Mouse (Mus musculus): ENCODE data around the gene Mogs.
A peak's percentile ranks its signal among the peaks of the same experiment; 100 is the strongest.
"Not testable (repeated sequence)": the region's sequence is repeated elsewhere in the genome, so short reads cannot be mapped to it uniquely, and the experiment has no call there.

The Mogs gene

GRCm38 (mm10) chr6:83155552-83156238, 40.4 kb downstream of the Mogs start:
- DNase-seq: no peak

- peak in 1 of 2 experiments; percentile 45 for DNase-seq
Observed at GRCm38 (mm10) chr6:83156259-83156684, 41.0 kb downstream of the Mogs start, which contains the start of the genes Wdr54 and 1700003E16Rik. Wdr54 (minus strand) TSS chr6:83156397. 1700003E16Rik (plus strand) TSS chr6:83156404.

- DNase-seq: not testable (repeated sequence)
Observed at GRCm38 (mm10) chr6:83159456-83159855, 44.2 kb downstream of the Mogs start.

- DNase-seq: no peak
Observed at GRCm38 (mm10) chr6:83161442-83161841, 46.1 kb downstream of the Mogs start.

- DNase-seq: peak; percentile 72 to 75
Observed at GRCm38 (mm10) chr6:83161921-83162641, 46.8 kb downstream of the Mogs start.

GRCm38 (mm10) chr6:83162701-83163100, 47.4 kb downstream of the Mogs start:
- DNase-seq: peak; percentile 67 to 79

GRCm38 (mm10) chr6:83165026-83165606, 49.8 kb downstream of the Mogs start:
- no peak for DNase-seq

- peak; percentile 93 to 95 for DNase-seq
Observed at GRCm38 (mm10) chr6:83165607-83166242, 50.4 kb downstream of the Mogs start, which contains the start of gene Dctn1. Dctn1 (plus strand) TSS chr6:83165920.

- DNase-seq: no peak
Observed at GRCm38 (mm10) chr6:83166243-83166630, 50.9 kb downstream of the Mogs start.
